Mouse (Mus musculus): ENCODE results near the gene Stoml3. TPM values are rescaled to one million over a fixed set of nuclear protein-coding genes. Genes with fewer than 3 reads are reported as not detected.
A peak's percentile ranks its signal among the peaks of the same experiment; 100 is the strongest.

Stoml3 gene
- not detected for total RNA-seq (2021)
- long read RNA-seq, experiment 1: 0 reads
- long read RNA-seq, experiment 2: 0 reads

DNA sequence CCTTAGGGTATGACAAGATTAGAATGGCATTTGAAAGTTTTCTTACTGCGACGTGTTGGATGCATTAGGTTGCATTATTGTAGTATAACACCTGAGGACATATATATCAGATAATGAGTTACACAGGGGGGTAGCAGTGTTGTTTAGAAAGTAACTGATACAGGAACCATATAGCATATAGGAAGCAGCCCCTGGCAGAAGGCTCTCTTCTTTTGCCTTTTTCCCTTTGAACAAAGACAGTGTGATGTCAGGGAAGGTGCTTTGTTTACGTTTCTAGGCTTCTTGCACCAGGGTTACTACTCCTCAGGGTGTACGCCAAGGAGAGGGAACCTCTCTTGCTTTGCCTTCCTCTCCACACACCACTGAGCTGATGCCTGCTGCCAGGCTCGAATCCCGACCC lies at the start of gene Stoml3:
Gene Stoml3, plus strand, starts transcription at position 301 of the 400 bp plus-strand sequence.
- DNase-seq: no peak

DNA sequence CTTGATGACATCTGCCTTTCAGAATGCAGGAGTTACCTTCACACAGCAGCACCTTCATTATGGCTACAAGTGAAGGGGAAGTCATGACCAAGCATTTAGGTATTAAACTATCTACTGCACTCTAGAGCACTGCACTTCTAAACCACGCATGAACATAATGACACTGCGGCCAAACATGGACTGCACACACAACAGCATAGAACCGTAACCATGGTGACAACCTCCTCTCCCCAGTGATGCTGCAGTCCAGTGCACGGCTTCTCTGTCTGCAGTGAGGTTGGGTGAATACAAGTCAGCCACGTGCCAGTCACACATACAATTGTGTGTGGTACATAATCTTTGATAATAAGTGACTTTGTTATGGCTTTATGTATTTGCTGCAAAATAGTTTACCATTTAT lies 42.9 kb upstream of the Stoml3 start:
- DNase-seq: no peak

GRCm38 (mm10) chr3:53446801-53447200 lies 41.7 kb upstream of the Stoml3 start:
- DNase-seq: no peak

GRCm38 (mm10) chr3:53448208-53448607 lies 40.2 kb upstream of the Stoml3 start:
- peak; percentile 48 for DNase-seq

DNA sequence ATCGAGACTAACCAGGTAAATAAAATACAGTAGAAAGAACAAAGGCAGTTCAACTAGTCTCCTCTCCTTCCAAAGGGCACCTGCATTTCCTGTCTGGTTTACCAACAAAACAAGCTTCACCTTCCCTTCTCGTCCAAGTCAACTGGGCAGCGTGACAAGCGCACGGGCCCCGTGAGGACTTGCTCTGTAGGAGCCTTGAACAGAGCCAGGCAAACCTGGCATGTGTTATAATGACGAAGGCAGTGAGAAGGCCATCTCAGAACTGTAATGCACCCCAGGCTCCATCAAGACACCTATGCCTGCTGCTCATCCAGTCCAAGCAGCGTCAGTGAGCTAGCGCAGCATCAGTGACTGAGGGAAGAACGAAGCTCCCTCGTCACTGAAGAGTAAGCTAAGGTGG lies 37.8 kb upstream of the Stoml3 start:
- peak; percentile 61 for DNase-seq

DNA sequence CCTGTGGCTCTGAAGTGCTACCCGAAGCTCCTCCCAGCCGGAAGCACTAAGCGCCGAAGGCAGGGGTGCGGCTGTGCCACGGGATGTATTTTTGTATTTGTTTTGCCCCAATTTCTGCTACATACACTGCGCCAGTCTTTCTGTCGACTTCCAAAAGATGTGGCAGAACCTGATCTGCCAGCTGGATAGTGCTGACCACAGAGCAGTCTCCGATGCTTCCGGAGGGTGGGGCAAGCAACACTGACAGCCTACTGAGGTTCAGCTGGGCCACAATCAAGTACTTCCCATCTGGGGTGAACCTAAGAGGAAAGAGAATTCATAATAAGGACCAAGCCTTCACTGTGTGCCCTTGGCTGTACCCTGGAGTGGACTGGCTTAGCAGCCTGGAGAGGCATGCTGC lies 36.1 kb upstream of the Stoml3 start:
- DNase-seq: no peak

DNA sequence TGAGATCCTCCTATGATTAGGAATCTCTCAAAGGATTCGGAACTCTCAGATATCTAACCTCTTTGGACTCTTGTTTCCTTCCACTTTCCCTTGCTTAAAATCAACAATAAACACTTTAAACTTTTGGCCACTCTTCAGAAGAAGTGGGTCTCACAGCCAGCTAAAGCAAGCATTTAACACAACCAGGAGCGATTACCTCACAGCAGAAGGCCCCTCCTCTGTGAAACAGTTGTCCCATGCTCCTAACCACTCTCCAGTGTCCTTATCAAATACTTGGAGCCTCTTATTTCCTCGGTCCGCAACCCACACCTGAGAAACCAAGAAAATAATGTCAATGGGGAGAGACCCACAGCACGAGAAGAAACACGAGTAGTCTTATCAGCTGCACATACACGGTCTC lies 35.1 kb upstream of the Stoml3 start:
- no peak for DNase-seq

GRCm38 (mm10) chr3:53454005-53454404 lies 34.4 kb upstream of the Stoml3 start:
- DNase-seq: no peak

- no peak for DNase-seq
These were observed 33.9 kb upstream of the Stoml3 start for GRCm38 (mm10) chr3:53454561-53454960.

DNA sequence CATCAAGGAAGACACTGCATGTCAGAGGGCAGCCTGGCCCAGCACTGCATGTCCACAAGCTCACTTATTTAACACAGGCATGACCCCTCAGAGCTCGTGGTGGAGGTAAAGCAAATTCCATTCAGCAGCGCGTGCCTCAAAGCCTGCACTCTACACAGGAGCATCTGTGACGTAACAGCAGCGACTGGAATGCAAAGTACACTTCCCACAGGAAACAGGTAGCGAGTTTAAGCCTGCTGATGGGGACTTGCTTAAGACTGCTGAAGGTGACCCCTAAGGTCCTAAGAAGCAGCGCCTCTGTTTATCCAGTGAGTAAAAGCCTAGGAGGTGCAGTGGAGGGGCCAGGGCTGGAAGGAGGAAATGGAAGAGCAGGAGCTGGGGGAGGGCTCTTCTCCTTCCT lies 33.5 kb upstream of the Stoml3 start:
- DNase-seq: no peak

DNA sequence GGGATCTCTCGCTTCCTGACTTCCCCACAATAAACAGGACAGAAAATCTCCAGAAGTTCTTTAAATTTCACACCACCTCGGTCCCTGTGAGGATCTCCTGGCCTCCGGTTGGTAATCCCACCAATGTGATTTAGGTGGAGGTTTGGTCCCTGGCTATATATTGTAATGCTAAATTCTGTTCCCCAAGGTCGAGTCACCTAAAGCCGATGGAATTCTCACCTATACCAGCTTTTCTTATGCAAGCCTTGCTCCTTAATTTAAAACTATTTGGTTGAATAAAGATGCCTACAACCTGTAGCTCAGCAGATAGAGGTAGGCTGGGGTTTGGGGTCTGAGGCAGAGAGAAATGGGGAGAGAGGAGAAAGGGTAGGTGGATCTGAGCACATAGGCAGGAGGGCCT lies 30.7 kb upstream of the Stoml3 start:
- no peak for DNase-seq

GRCm38 (mm10) chr3:53460106-53460505 lies 28.3 kb upstream of the Stoml3 start:
- DNase-seq: no peak

GRCm38 (mm10) chr3:53462701-53463045 lies 25.8 kb upstream of the Stoml3 start:
- no peak for DNase-seq

- DNase-seq: peak; percentile 97
These were observed 25.2 kb upstream of the Stoml3 start, which contains the start of the genes Nhlrc3 and Proser1 for GRCm38 (mm10) chr3:53463046-53463764. TSS of gene Nhlrc3 (minus strand) at chr3:53463332. TSS of gene Proser1 (plus strand) at chr3:53463666.

GRCm38 (mm10) chr3:53463765-53464114 lies 24.7 kb upstream of the Stoml3 start:
- no peak for DNase-seq

- DNase-seq: no peak
These were observed 24.2 kb upstream of the Stoml3 start for GRCm38 (mm10) chr3:53464146-53464698.

DNA sequence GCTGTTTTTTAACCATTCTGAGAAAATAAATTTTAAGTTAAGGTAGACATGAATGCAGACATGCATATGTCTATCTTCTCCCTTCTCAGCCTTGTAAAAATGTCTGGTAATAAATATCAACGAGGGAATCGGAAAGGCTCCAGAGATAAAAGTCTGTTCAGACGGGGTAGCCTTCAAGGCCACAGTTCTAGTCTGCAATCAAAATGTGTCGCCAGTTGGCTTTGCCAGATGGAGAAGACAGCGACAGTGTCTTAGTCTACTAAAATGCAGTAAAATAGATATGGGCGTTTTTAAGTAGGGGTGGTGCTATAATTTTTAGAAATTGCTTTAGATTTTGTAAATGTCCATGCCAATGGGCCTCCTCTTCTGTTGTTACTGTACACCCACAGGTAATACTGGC lies 23.1 kb upstream of the Stoml3 start:
- no peak for DNase-seq

DNA sequence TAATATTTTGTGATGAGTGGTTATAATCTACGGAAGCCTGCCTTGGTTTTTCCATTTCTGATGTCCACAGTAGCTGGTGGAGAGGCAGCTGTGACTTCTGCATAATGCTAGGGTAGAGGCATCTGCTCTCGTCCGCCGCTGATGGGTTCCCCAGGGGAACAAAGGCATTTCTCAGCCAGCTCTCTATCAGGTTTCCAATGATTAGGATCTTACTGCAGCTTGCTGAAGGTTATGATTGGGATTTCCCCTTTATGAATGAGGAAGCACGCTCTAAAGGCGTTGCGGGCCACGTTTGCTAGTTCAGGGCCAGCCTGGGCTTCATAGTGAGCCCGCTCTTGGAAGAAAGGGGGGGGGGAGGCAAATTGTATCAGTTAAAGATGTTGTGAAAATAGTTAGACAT lies 22.0 kb upstream of the Stoml3 start:
- DNase-seq: no peak

- DNase-seq: peak; percentile 49
These were observed 21.1 kb upstream of the Stoml3 start for GRCm38 (mm10) chr3:53467356-53467755.

DNA sequence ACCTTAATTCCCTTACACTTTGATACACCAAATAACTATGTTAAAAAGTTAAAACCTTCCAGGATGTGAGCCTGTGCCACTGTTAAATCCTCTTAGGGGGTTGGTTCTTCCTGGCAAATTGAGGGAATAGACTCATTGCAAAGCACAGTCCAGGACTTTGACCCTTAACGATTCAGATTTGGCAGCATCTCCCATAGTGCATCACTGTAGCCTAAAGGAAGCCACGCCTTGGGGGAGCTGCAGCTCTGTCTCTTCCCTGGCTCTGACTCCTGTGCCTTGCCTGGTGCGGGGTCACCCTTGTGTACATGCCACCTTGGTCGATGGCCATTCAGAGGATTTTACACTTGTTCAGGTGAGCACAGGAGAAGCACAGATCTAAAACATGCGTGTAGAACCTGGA lies 18.8 kb upstream of the Stoml3 start:
- no peak for DNase-seq

DNA sequence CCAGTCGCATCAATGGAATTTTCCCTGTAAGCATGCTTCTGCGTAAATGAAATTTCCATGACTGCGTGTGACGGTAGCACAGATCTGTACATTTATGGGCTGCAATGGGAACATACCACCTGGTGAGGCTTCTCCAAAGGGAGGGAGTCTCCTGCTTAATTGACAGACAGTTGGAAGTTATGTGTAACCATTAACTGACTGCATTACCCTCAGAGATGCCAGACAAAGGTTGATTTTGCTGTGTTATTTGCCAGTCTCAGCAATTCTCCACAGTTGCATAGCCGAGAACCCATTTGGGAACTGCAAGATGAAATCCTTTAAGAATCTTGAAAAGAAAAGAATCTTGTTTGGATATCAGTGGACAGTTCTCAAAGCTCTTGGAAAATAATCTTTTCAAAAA lies 16.4 kb upstream of the Stoml3 start:
- DNase-seq: no peak

- DNase-seq: no peak
These were observed 14.3 kb upstream of the Stoml3 start for GRCm38 (mm10) chr3:53474179-53474578.

GRCm38 (mm10) chr3:53475889-53476288 lies 12.6 kb upstream of the Stoml3 start:
- peak; percentile 53 for DNase-seq

DNA sequence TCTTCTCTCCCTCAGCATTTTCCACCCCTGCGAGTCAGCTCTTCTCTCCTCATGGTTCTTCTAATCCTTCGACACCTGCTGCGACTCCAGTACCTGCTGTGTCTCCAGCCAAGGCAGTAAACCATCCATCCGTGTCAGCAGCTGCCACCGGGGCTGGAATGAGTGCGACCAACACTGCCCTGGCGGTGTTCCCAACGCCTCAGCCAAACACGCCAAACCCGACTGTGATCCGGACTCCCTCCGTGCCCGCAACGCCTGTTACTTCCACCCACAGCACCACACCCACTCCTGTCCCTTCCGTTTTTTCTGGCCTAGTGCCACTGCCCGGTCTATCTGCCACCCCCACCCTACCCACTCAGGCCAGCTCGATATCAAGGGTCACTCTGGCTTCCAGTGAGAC lies 11.0 kb upstream of the Stoml3 start:
- no peak for DNase-seq

Measured in adrenal gland, postnatal 10 days (tissue).